Mouse (Mus musculus) ES-Bruce4 (cell line): ENCODE measurements around the gene Dap. TPM values are rescaled to one million over a fixed set of nuclear protein-coding genes. Genes with fewer than 3 reads are reported as not detected.

Source experiments
- H3K27ac ChIP-seq: 2 replicates; pipeline ENCODE4 v1.5.1; 2012; ENCODE audit warnings: low read length, inconsistent platforms; ENCODE audit not compliant: insufficient read depth
- H3K27me3 ChIP-seq: 2 replicates; pipeline ENCODE4 v1.6.1; 2012; ENCODE audit warnings: mild to moderate bottlenecking, low read length, inconsistent platforms; ENCODE audit not compliant: control insufficient read depth, poor library complexity, insufficient read depth, severe bottlenecking
- H3K36me3 ChIP-seq: 2 replicates; pipeline ENCODE4 v1.6.1; 2012; ENCODE audit warnings: inconsistent platforms, mild to moderate bottlenecking, low read length, moderate library complexity; ENCODE audit not compliant: control insufficient read depth, poor library complexity, insufficient read depth, severe bottlenecking
- H3K4me1 ChIP-seq: one replicate; pipeline ENCODE4 v1.8.1; 2011; ENCODE audit warnings: low read length; ENCODE audit not compliant: control insufficient read depth, insufficient read depth
- H3K4me3 ChIP-seq: 2 replicates; pipeline ENCODE4 v1.5.1; 2011; ENCODE audit warnings: low read depth, mild to moderate bottlenecking, low read length
- H3K9ac ChIP-seq: 2 replicates; pipeline ENCODE4 v1.6.1; 2012; ENCODE audit warnings: low read depth, mild to moderate bottlenecking, inconsistent platforms; ENCODE audit not compliant: poor library complexity, severe bottlenecking
- H3K9me3 ChIP-seq: replicated peaks from 2 replicates; pipeline ENCODE4 v1.6.1; 2012; ENCODE audit warnings: mild to moderate bottlenecking, low read length, inconsistent platforms; ENCODE audit not compliant: control insufficient read depth, poor library complexity, insufficient read depth, severe bottlenecking
- CTCF ChIP-seq: IDR thresholded peaks from one replicate; pipeline ENCODE4 v1.8.1; 2011; ENCODE audit warnings: low read depth, low read length
- EP300 ChIP-seq: IDR thresholded peaks from 2 replicates; pipeline ENCODE4 v1.6.1; 2011; ENCODE audit warnings: low read depth, low read length; ENCODE audit not compliant: insufficient read depth
- POLR2A ChIP-seq: IDR thresholded peaks from one replicate; pipeline ENCODE4 v1.8.1; 2011; ENCODE audit warnings: low read length; ENCODE audit not compliant: insufficient read depth
- polyA plus RNA-seq: library from polyadenylated mRNA; stranded (reverse); fragments of >200 nt; gene quantifications from 2 replicates; pipeline ENCODE4 v1.2.4, GENCODE M21; 2011; ENCODE audit warnings: low read depth; ENCODE audit not compliant: missing spikeins, insufficient read depth, insufficient read length

Gene Dap
- polyA plus RNA-seq, 1 experiment = 22.7 TPM

GRCm38 (mm10) chr15:31235794-31236548 lies 11.9 kb downstream of the Dap start:
- no peak overlapping the region for H3K27ac ChIP-seq
- H3K27me3 ChIP-seq = no peaks in the 10 kb centered on the region
- no peaks in the 10 kb centered on the region for H3K4me1 ChIP-seq
- H3K9me3 ChIP-seq = no peaks in the 10 kb centered on the region
- H3K9ac ChIP-seq = no peak overlapping the region
- H3K36me3 ChIP-seq = no peaks in the 10 kb centered on the region
- TF ChIP-seq POLR2A = no peak
- TF ChIP-seq EP300 = no peak
- no peak for TF ChIP-seq CTCF
- H3K4me3 ChIP-seq = no peak overlapping the region

- H3K9ac ChIP-seq = no peak overlapping the region
- TF ChIP-seq EP300 = no peak
- TF ChIP-seq CTCF = no peak
- no peak for TF ChIP-seq POLR2A
- no peaks in the 10 kb centered on the region for H3K9me3 ChIP-seq
- no peaks in the 10 kb centered on the region for H3K36me3 ChIP-seq
- H3K4me3 ChIP-seq = no peak overlapping the region
- H3K4me1 ChIP-seq = no peaks in the 10 kb centered on the region
- no peaks in the 10 kb centered on the region for H3K27me3 ChIP-seq
- no peak overlapping the region for H3K27ac ChIP-seq
Measured at GRCm38 (mm10) chr15:31236549-31236907, 12.4 kb downstream of the Dap start.

GRCm38 (mm10) chr15:31237368-31237767 lies 13.3 kb downstream of the Dap start:
- H3K27me3 ChIP-seq = no peaks in the 10 kb centered on the region
- no peak overlapping the region for H3K4me3 ChIP-seq
- TF ChIP-seq EP300 (no peak), CTCF (no peak), POLR2A (no peak)
- H3K36me3 ChIP-seq = no peaks in the 10 kb centered on the region
- no peaks in the 10 kb centered on the region for H3K9me3 ChIP-seq
- H3K9ac ChIP-seq = no peak overlapping the region
- H3K4me1 ChIP-seq = no peaks in the 10 kb centered on the region
- H3K27ac ChIP-seq = no peak overlapping the region

- Histone ChIP-seq H3K9ac (no peak overlapping the region), H3K27me3 (no peaks in the 10 kb centered on the region), H3K4me3 (no peak overlapping the region), H3K9me3 (no peaks in the 10 kb centered on the region), H3K27ac (no peak overlapping the region), H3K4me1 (no peaks in the 10 kb centered on the region), H3K36me3 (no peaks in the 10 kb centered on the region)
- TF ChIP-seq CTCF (no peak), EP300 (no peak), POLR2A (no peak)
Measured at GRCm38 (mm10) chr15:31237898-31238297, 13.8 kb downstream of the Dap start.

GRCm38 (mm10) chr15:31238611-31239010 lies 14.5 kb downstream of the Dap start:
- no peaks in the 10 kb centered on the region for H3K36me3 ChIP-seq
- H3K4me1 ChIP-seq = no peaks in the 10 kb centered on the region
- TF ChIP-seq CTCF = no peak
- no peak for TF ChIP-seq EP300
- TF ChIP-seq POLR2A = no peak
- H3K27me3 ChIP-seq = no peaks in the 10 kb centered on the region
- H3K4me3 ChIP-seq = no peak overlapping the region
- no peak overlapping the region for H3K27ac ChIP-seq
- no peaks in the 10 kb centered on the region for H3K9me3 ChIP-seq
- H3K9ac ChIP-seq = no peak overlapping the region

- H3K27me3 ChIP-seq = no peaks in the 10 kb centered on the region
- H3K9me3 ChIP-seq = no peaks in the 10 kb centered on the region
- no peaks in the 10 kb centered on the region for H3K4me1 ChIP-seq
- no peak overlapping the region for H3K27ac ChIP-seq
- H3K9ac ChIP-seq = no peak overlapping the region
- no peak overlapping the region for H3K4me3 ChIP-seq
- TF ChIP-seq CTCF (no peak), POLR2A (no peak), EP300 (no peak)
- H3K36me3 ChIP-seq = no peaks in the 10 kb centered on the region
Measured at GRCm38 (mm10) chr15:31239713-31240112, 15.6 kb downstream of the Dap start.
